Mouse (Mus musculus): Measurements from ENCODE around the gene Sirt1. TPM values are rescaled to one million over a fixed set of nuclear protein-coding genes. Genes with fewer than 3 reads are reported as not detected.
A peak's percentile ranks its signal among the peaks of the same experiment; 100 is the strongest.

The Sirt1 gene
- total and polyA plus RNA-seq, 3 experiments = 9.1 to 19.8 TPM; not detected in 1

DNA sequence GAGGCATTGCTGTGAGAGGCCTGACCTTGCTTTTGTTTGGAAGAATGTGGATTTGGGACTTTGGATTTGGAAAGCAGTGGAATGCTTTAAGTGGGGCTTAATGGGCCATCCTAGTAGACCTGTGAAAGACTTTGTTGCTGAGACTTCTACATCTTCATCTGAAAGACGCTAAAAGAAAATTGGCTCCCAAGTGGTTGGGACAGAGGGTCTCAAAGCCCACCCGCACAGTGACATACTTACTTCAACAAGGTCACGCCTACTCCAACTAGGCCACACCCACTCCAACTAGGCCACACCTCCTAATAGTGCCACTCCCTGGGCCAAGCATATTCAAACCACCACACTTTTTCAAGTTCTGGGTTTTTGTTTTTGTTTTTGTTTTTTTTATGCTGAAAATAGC is 36.8 kb downstream of the Sirt1 start:
- no peak overlapping the region for H3K9ac ChIP-seq (ENCODE audit: control insufficient read depth, low read depth, low read length, poor library complexity, severe bottlenecking)
- no peaks in the 10 kb centered on the region for H3K79me2 ChIP-seq (ENCODE audit: control insufficient read depth, insufficient read depth, low read length, poor library complexity)
- no peak overlapping the region for H3K4me3 ChIP-seq (ENCODE audit: control insufficient read depth in 1 of 2, insufficient read depth in 1 of 2, low read depth in 2 of 2, low read length in 2 of 2)
- peaks cover 0 to 3% of the 10 kb centered on the region in 2 experiments; a peak in 2 of 4 replicates for H3K4me1 ChIP-seq (ENCODE audit: control insufficient read depth in 1 of 2, insufficient read depth in 2 of 2, low read length in 2 of 2)
- no peak for DNase-seq (ENCODE audit: low read depth, low spot score)
- H3K36me3 ChIP-seq (ENCODE audit: control insufficient read depth in 1 of 2, insufficient read depth in 2 of 2, low read length in 2 of 2) = peaks cover 0 to 2% of the 10 kb centered on the region in 2 experiments; a peak in 1 of 4 replicates
- no peaks in the 10 kb centered on the region for H3K27me3 ChIP-seq (ENCODE audit: control insufficient read depth in 1 of 2, insufficient read depth in 2 of 2, low read length in 2 of 2)
- no peak overlapping the region for H3K27ac ChIP-seq (ENCODE audit: control insufficient read depth, low read depth, low read length)
- TF ChIP-seq ETS1 (IDR thresholded peaks at IDR 0.05; ENCODE audit: low read depth, low read length) (no peak), HCFC1 (IDR thresholded peaks at IDR 0.05; ENCODE audit: low read depth, low read length) (no peak), JUND (IDR thresholded peaks at IDR 0.05; ENCODE audit: low read depth, low read length) (no peak), ZC3H11A (IDR thresholded peaks at IDR 0.05; ENCODE audit: low read depth, low read length) (no peak)
- no peaks in the 10 kb centered on the region for H3K9me3 ChIP-seq (replicated peaks; ENCODE audit: insufficient read depth, low read length)

DNA sequence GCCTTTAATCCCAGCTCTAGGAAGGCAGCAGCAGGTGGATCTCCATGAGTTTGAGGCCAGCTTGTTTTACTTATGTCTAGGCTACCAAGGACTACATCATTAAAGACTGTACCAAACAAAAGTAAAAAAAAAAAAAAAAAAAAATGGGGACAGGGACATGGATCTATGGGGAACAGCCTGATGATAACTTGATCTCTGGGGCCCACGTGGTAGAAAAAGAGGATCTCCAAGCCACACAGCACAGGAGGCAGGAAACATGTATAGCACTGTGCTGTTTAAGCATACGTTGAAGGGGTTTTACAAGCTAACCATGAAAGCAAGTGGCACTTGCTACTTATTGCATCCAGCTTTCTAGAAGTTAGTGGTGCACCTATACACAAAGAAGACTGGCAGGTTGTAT is 40.2 kb downstream of the Sirt1 start:
- Histone ChIP-seq H3K79me2 (ENCODE audit: control insufficient read depth, insufficient read depth, low read length, poor library complexity) (peaks cover 17% of the 10 kb centered on the region), H3K4me3 (ENCODE audit: control insufficient read depth in 1 of 2, insufficient read depth in 1 of 2, low read depth in 2 of 2, low read length in 2 of 2) (no peak overlapping the region), H3K27me3 (ENCODE audit: control insufficient read depth in 1 of 2, insufficient read depth in 2 of 2, low read length in 2 of 2) (no peaks in the 10 kb centered on the region), H3K36me3 (ENCODE audit: control insufficient read depth in 1 of 2, insufficient read depth in 2 of 2, low read length in 2 of 2) (peaks cover 0 to 10% of the 10 kb centered on the region in 2 experiments; a peak in 2 of 4 replicates), H3K9ac (ENCODE audit: control insufficient read depth, low read depth, low read length, poor library complexity, severe bottlenecking) (no peak overlapping the region), H3K9me3 (replicated peaks; ENCODE audit: insufficient read depth, low read length) (no peaks in the 10 kb centered on the region), H3K4me1 (ENCODE audit: control insufficient read depth in 1 of 2, insufficient read depth in 2 of 2, low read length in 2 of 2) (peaks cover 3 to 12% of the 10 kb centered on the region in 2 experiments; a peak in 3 of 4 replicates), H3K27ac (ENCODE audit: control insufficient read depth, low read depth, low read length) (no peak overlapping the region)
- TF ChIP-seq MEF2A (IDR thresholded peaks at IDR 0.05; ENCODE audit: extremely low read depth, insufficient replicate concordance, low read depth, low read length, poor library complexity, severe bottlenecking) (no peak), RAD21 (IDR thresholded peaks at IDR 0.05; ENCODE audit: low read depth, low read length) (no peak), USF1 (IDR thresholded peaks at IDR 0.05; ENCODE audit: low read depth, low read length) (peak; percentile 76), USF2 (IDR thresholded peaks at IDR 0.05; ENCODE audit: borderline replicate concordance in 1 of 2, insufficient read depth in 1 of 2, low read depth in 1 of 2, low read length in 2 of 2) (0 out of 4 replicates have a peak, but pooled peaks of 1 of the 2 experiments have one; percentile 20), BHLHE40 (IDR thresholded peaks at IDR 0.05; ENCODE audit: borderline replicate concordance, low read depth, low read length) (no peak), SIN3A (IDR thresholded peaks at IDR 0.05; ENCODE audit: low read length) (no peak), GATA1 (IDR thresholded peaks at IDR 0.05; ENCODE audit: low read depth, low read length) (0 out of 2 replicates have a peak, but pooled peaks have one; percentile 11), MAX (IDR thresholded peaks at IDR 0.05; ENCODE audit: low read length) (peak; percentile 78), ZNF384 (IDR thresholded peaks at IDR 0.05; ENCODE audit: low read depth, low read length) (peak; percentile 76), MXI1 (IDR thresholded peaks at IDR 0.05; ENCODE audit: low read depth, low read length) (peak; percentile 45; the same call in 1 of the 2 replicates), CTCF (IDR thresholded peaks at IDR 0.05 in 2 of 3, conservative IDR thresholded peaks at IDR 0.05 in 1 of 3; ENCODE audit: control insufficient read depth in 1 of 3, insufficient read depth in 1 of 3, low read depth in 2 of 3, low read length in 3 of 3, poor library complexity in 1 of 3, severe bottlenecking in 1 of 3) (no peak), ETS1 (IDR thresholded peaks at IDR 0.05; ENCODE audit: low read depth, low read length) (no peak), MYC (IDR thresholded peaks at IDR 0.05; ENCODE audit: low read depth, low read length) (peak; percentile 64; the same call in 1 of the 2 replicates)
- peak; percentile 49 for DNase-seq (ENCODE audit: low read depth, low spot score)
